Mouse (Mus musculus): Measurements from ENCODE around the gene Fnbp1. TPM values are rescaled to one million over a fixed set of nuclear protein-coding genes. Genes with fewer than 3 reads are reported as not detected.

Fnbp1 gene
- polyA plus RNA-seq, 1 experiment from 2014 or later = 35.8 TPM

GRCm38 (mm10) chr2:31098616-31099015, 43.2 kb downstream of the Fnbp1 start:
- WGBS = 97% methylated on average over 11 of the region's 11 CpGs
- no peak overlapping the region for H3K4me2 ChIP-seq (ENCODE audit: low read length)

GRCm38 (mm10) chr2:31097276-31097675, 44.5 kb downstream of the Fnbp1 start:
- Histone ChIP-seq H3K9ac (ENCODE audit: low read depth, low read length) (no peak overlapping the region), H3K4me1 (ENCODE audit: control insufficient read depth, insufficient read depth, low read depth, low read length) (no peaks in the 10 kb centered on the region; the same call in 1 of the 2 replicates), H3K4me3 (ENCODE audit: low read length) (no peak overlapping the region), H3K27ac (ENCODE audit: low read depth, low read length) (no peak overlapping the region), H3K27me3 (replicated peaks; ENCODE audit: control insufficient read depth, insufficient read depth, low read length) (no peaks in the 10 kb centered on the region), H3K4me2 (ENCODE audit: low read length) (no peak overlapping the region), H3K36me3 (ENCODE audit: control insufficient read depth, insufficient read depth, low read length) (peaks cover 7% of the 10 kb centered on the region), H3K9me3 (ENCODE audit: control insufficient read depth, low read length) (no peaks in the 10 kb centered on the region)
- ATAC-seq = no peak
- 89% methylated on average over 2 of the region's 2 CpGs for WGBS

More at GRCm38 (mm10) chr2:31098616-31099015, 43.2 kb downstream of the Fnbp1 start:
- H3K27me3 ChIP-seq (replicated peaks; ENCODE audit: control insufficient read depth, insufficient read depth, low read length) = no peaks in the 10 kb centered on the region
- ATAC-seq = no peak
- H3K27ac ChIP-seq (ENCODE audit: low read depth, low read length) = no peak overlapping the region
- no peaks in the 10 kb centered on the region; the same call in 1 of the 2 replicates for H3K4me1 ChIP-seq (ENCODE audit: control insufficient read depth, insufficient read depth, low read depth, low read length)
- no peak overlapping the region for H3K9ac ChIP-seq (ENCODE audit: low read depth, low read length)
- H3K36me3 ChIP-seq (ENCODE audit: control insufficient read depth, insufficient read depth, low read length) = peaks cover 7% of the 10 kb centered on the region
- no peak overlapping the region for H3K4me3 ChIP-seq (ENCODE audit: low read length)
- H3K9me3 ChIP-seq (ENCODE audit: control insufficient read depth, low read length) = no peaks in the 10 kb centered on the region

- Histone ChIP-seq H3K4me2 (ENCODE audit: low read length) (no peak overlapping the region), H3K4me1 (ENCODE audit: control insufficient read depth, insufficient read depth, low read depth, low read length) (no peaks in the 10 kb centered on the region; the same call in 1 of the 2 replicates), H3K9me3 (ENCODE audit: control insufficient read depth, low read length) (no peaks in the 10 kb centered on the region), H3K9ac (ENCODE audit: low read depth, low read length) (no peak overlapping the region), H3K4me3 (ENCODE audit: low read length) (no peak overlapping the region), H3K27ac (ENCODE audit: low read depth, low read length) (no peak overlapping the region; the same call in 1 of the 2 replicates), H3K36me3 (ENCODE audit: control insufficient read depth, insufficient read depth, low read length) (peaks cover 7% of the 10 kb centered on the region), H3K27me3 (replicated peaks; ENCODE audit: control insufficient read depth, insufficient read depth, low read length) (no peaks in the 10 kb centered on the region)
- ATAC-seq = peak; percentile 60; the same call in 1 of the 2 replicates
- WGBS = 59% methylated on average over 15 of the region's 15 CpGs
Measured at GRCm38 (mm10) chr2:31096119-31096518, 45.7 kb downstream of the Fnbp1 start.

- WGBS = 55% methylated on average over 5 of the region's 5 CpGs
- ATAC-seq = no peak
- no peak overlapping the region for H3K4me3 ChIP-seq (ENCODE audit: low read length)
Measured at GRCm38 (mm10) chr2:31094565-31094964, 47.2 kb downstream of the Fnbp1 start.

GRCm38 (mm10) chr2:31092939-31093338, 48.9 kb downstream of the Fnbp1 start:
- Histone ChIP-seq H3K27ac (ENCODE audit: low read depth, low read length) (no peak overlapping the region), H3K4me1 (ENCODE audit: control insufficient read depth, insufficient read depth, low read depth, low read length) (peaks cover 8% of the 10 kb centered on the region), H3K9ac (ENCODE audit: low read depth, low read length) (no peak overlapping the region), H3K4me3 (ENCODE audit: low read length) (no peak overlapping the region), H3K4me2 (ENCODE audit: low read length) (no peak overlapping the region), H3K9me3 (ENCODE audit: control insufficient read depth, low read length) (no peaks in the 10 kb centered on the region), H3K36me3 (ENCODE audit: control insufficient read depth, insufficient read depth, low read length) (0 out of 2 replicates have a peak, but pooled peaks cover 3% of the 10 kb centered on the region), H3K27me3 (replicated peaks; ENCODE audit: control insufficient read depth, insufficient read depth, low read length) (no peaks in the 10 kb centered on the region)
- WGBS = 90% methylated on average over 3 of the region's 3 CpGs
- no peak for ATAC-seq

More at GRCm38 (mm10) chr2:31094565-31094964, 47.2 kb downstream of the Fnbp1 start:
- no peak overlapping the region for H3K27ac ChIP-seq (ENCODE audit: low read depth, low read length)
- H3K4me2 ChIP-seq (ENCODE audit: low read length) = no peak overlapping the region
- H3K9me3 ChIP-seq (ENCODE audit: control insufficient read depth, low read length) = no peaks in the 10 kb centered on the region
- H3K27me3 ChIP-seq (replicated peaks; ENCODE audit: control insufficient read depth, insufficient read depth, low read length) = no peaks in the 10 kb centered on the region
- H3K4me1 ChIP-seq (ENCODE audit: control insufficient read depth, insufficient read depth, low read depth, low read length) = no peaks in the 10 kb centered on the region; the same call in 1 of the 2 replicates
- 0 out of 2 replicates have a peak, but pooled peaks cover 3% of the 10 kb centered on the region for H3K36me3 ChIP-seq (ENCODE audit: control insufficient read depth, insufficient read depth, low read length)
- no peak overlapping the region for H3K9ac ChIP-seq (ENCODE audit: low read depth, low read length)

- peaks cover 11% of the 10 kb centered on the region for H3K4me1 ChIP-seq (ENCODE audit: control insufficient read depth, insufficient read depth, low read depth, low read length)
- H3K9me3 ChIP-seq (ENCODE audit: control insufficient read depth, low read length) = no peaks in the 10 kb centered on the region
- H3K27me3 ChIP-seq (replicated peaks; ENCODE audit: control insufficient read depth, insufficient read depth, low read length) = no peaks in the 10 kb centered on the region
- ATAC-seq = no peak
- no peak overlapping the region for H3K4me2 ChIP-seq (ENCODE audit: low read length)
- H3K36me3 ChIP-seq (ENCODE audit: control insufficient read depth, insufficient read depth, low read length) = 0 out of 2 replicates have a peak, but pooled peaks cover 3% of the 10 kb centered on the region
- no peak overlapping the region for H3K9ac ChIP-seq (ENCODE audit: low read depth, low read length)
- no peak overlapping the region for H3K4me3 ChIP-seq (ENCODE audit: low read length)
- WGBS = 68% methylated on average over 3 of the region's 3 CpGs
- H3K27ac ChIP-seq (ENCODE audit: low read depth, low read length) = no peak overlapping the region
Measured at GRCm38 (mm10) chr2:31091182-31091581, 50.6 kb downstream of the Fnbp1 start.

- Histone ChIP-seq H3K27me3 (replicated peaks; ENCODE audit: control insufficient read depth, insufficient read depth, low read length) (no peaks in the 10 kb centered on the region), H3K4me3 (ENCODE audit: low read length) (no peak overlapping the region), H3K9ac (ENCODE audit: low read depth, low read length) (no peak overlapping the region), H3K4me2 (ENCODE audit: low read length) (no peak overlapping the region), H3K27ac (ENCODE audit: low read depth, low read length) (no peak overlapping the region), H3K9me3 (ENCODE audit: control insufficient read depth, low read length) (no peaks in the 10 kb centered on the region), H3K36me3 (ENCODE audit: control insufficient read depth, insufficient read depth, low read length) (no peaks in the 10 kb centered on the region; the same call in 1 of the 2 replicates), H3K4me1 (ENCODE audit: control insufficient read depth, insufficient read depth, low read depth, low read length) (peaks cover 11% of the 10 kb centered on the region)
- no peak for ATAC-seq
- WGBS = 70% methylated on average over 16 of the region's 16 CpGs
Measured at GRCm38 (mm10) chr2:31089607-31090006, 52.2 kb downstream of the Fnbp1 start.

GRCm38 (mm10) chr2:31088871-31089270, 52.9 kb downstream of the Fnbp1 start:
- Histone ChIP-seq H3K36me3 (ENCODE audit: control insufficient read depth, insufficient read depth, low read length) (peaks cover 6% of the 10 kb centered on the region), H3K9me3 (ENCODE audit: control insufficient read depth, low read length) (peaks cover 3% of the 10 kb centered on the region), H3K4me1 (ENCODE audit: control insufficient read depth, insufficient read depth, low read depth, low read length) (peaks cover 11% of the 10 kb centered on the region), H3K27ac (ENCODE audit: low read depth, low read length) (peak overlapping the region; percentile 54), H3K4me3 (ENCODE audit: low read length) (no peak overlapping the region), H3K4me2 (ENCODE audit: low read length) (no peak overlapping the region), H3K27me3 (replicated peaks; ENCODE audit: control insufficient read depth, insufficient read depth, low read length) (no peaks in the 10 kb centered on the region), H3K9ac (ENCODE audit: low read depth, low read length) (no peak overlapping the region)
- ATAC-seq = no peak
- WGBS = 78% methylated on average over 8 of the region's 8 CpGs

GRCm38 (mm10) chr2:31087663-31088661, 53.8 kb downstream of the Fnbp1 start:
- peaks cover 3% of the 10 kb centered on the region for H3K9me3 ChIP-seq (ENCODE audit: control insufficient read depth, low read length)
- no peaks in the 10 kb centered on the region for H3K27me3 ChIP-seq (replicated peaks; ENCODE audit: control insufficient read depth, insufficient read depth, low read length)
- H3K4me2 ChIP-seq (ENCODE audit: low read length) = no peak overlapping the region
- H3K9ac ChIP-seq (ENCODE audit: low read depth, low read length) = no peak overlapping the region
- 25% methylated on average over 11 of the region's 11 CpGs for WGBS
- ATAC-seq = peak; percentile 64; the same call in 1 of the 2 replicates
- H3K4me1 ChIP-seq (ENCODE audit: control insufficient read depth, insufficient read depth, low read depth, low read length) = peaks cover 11% of the 10 kb centered on the region
- peaks cover 7% of the 10 kb centered on the region for H3K36me3 ChIP-seq (ENCODE audit: control insufficient read depth, insufficient read depth, low read length)
- no peak overlapping the region for H3K4me3 ChIP-seq (ENCODE audit: low read length)
- peak overlapping the region; percentile 39; the same call in 1 of the 2 replicates for H3K27ac ChIP-seq (ENCODE audit: low read depth, low read length)
